Mouse (Mus musculus) liver, embryonic 11.5 days (tissue): ENCODE results near the gene Cry2. TPM values are rescaled to one million over a fixed set of nuclear protein-coding genes. Genes with fewer than 3 reads are reported as not detected.

ENCODE experiments used
- ATAC-seq: fragments of 200-750 bp; cut with Nextera tagmentation; replicated peaks from 2 replicates; pipeline ENCODE4 v1.8.0; 2017; ENCODE audit warnings: moderate number of reproducible peaks, mild to moderate bottlenecking, moderate TSS enrichment, moderate library complexity; ENCODE audit not compliant: low FRiP score
- DNase-seq: peaks from one replicate; pipeline ENCODE4 v3.0.0-alpha.2; 2017; ENCODE audit warnings: low spot score
- H3K27ac ChIP-seq: fragments of 300-500 bp; sonication (generic); 2 replicates; pipeline ENCODE4 v1.5.1; 2014; ENCODE audit warnings: mild to moderate bottlenecking, low read depth, low read length, control low read depth
- H3K27me3 ChIP-seq: fragments of 300-500 bp; sonication (generic); replicated peaks from 2 replicates; pipeline ENCODE4 v1.6.1; 2014; ENCODE audit warnings: low read length, mixed read lengths; ENCODE audit not compliant: control insufficient read depth, insufficient read depth
- H3K36me3 ChIP-seq: fragments of 300-500 bp; sonication (generic); 2 replicates; pipeline ENCODE4 v1.6.1; 2014; ENCODE audit warnings: mild to moderate bottlenecking, low read length, moderate library complexity, mixed read lengths; ENCODE audit not compliant: control insufficient read depth, insufficient read depth
- H3K4me1 ChIP-seq: fragments of 300-500 bp; sonication (generic); replicated peaks from 2 replicates; pipeline ENCODE4 v1.6.1; 2014; ENCODE audit warnings: low read length, mixed read lengths; ENCODE audit not compliant: control insufficient read depth, insufficient read depth
- H3K4me2 ChIP-seq: fragments of 300-500 bp; sonication (generic); 2 replicates; pipeline ENCODE4 v1.6.1; 2014; ENCODE audit warnings: mild to moderate bottlenecking, control low read depth, moderate library complexity
- H3K4me3 ChIP-seq: fragments of 300-500 bp; sonication (generic); 2 replicates; pipeline ENCODE4 v1.5.1; 2014; ENCODE audit warnings: low read depth, low read length, control low read depth
- H3K9ac ChIP-seq: fragments of 300-500 bp; sonication (generic); 2 replicates; pipeline ENCODE4 v1.6.1; 2014; ENCODE audit warnings: low read depth, low read length, control low read depth
- H3K9me3 ChIP-seq: fragments of 300-500 bp; sonication (generic); 2 replicates; pipeline ENCODE4 v1.6.1; 2016; ENCODE audit warnings: low read length, inconsistent platforms, mixed read lengths; ENCODE audit not compliant: control insufficient read depth
- WGBS: fragments of 180-500 bp; shearing (Covaris S2); extraction: QIAGEN DNeasy Blood & Tissue Kit; methylation state at CpG from one replicate; pipeline ENCODE4 v1.1.7; 2014; 5-methylcytosine and 5-hydroxymethylcytosine counted together
- microRNA-seq: library from miRNA; unstranded; fragments of <30 nt; microRNA quantifications from one replicate; pipeline ENCODE4, GENCODE M21; 2017; ENCODE audit warnings: borderline number of aligned reads
- polyA plus RNA-seq: library from polyadenylated mRNA; unstranded; fragments of >200 nt; fragmentation: Nextera tagmentation; extraction: Ambion mirVana; gene quantifications from 2 replicates; pipeline ENCODE4 v1.2.1, GENCODE M21; 2014

The Cry2 gene
- polyA plus RNA-seq, 1 experiment from 2014 or later: 22.5 TPM

- Histone ChIP-seq H3K4me1 (no peaks in the 10 kb centered on the region), H3K36me3 (peaks cover 10% of the 10 kb centered on the region; the same call in 1 of the 2 replicates), H3K9me3 (no peaks in the 10 kb centered on the region), H3K4me3 (no peak overlapping the region), H3K9ac (no peak overlapping the region), H3K27me3 (no peaks in the 10 kb centered on the region), H3K27ac (no peak overlapping the region; the same call in 1 of the 2 replicates), H3K4me2 (no peak overlapping the region)
- no peak for DNase-seq
- 63% methylated on average over 6 of the region's 6 CpGs for WGBS
- ATAC-seq: no peak
Measured at GRCm38 (mm10) chr2:92354224-92354623, 79.6 kb downstream of the Cry2 start.

Small RNA genes lying within 50 kb of the gene (microRNA-seq; reads per million reads assigned to microRNA genes)
- gene Mir7000: not detected

Other genes with a start within 250 kb of the Cry2 start
- gene Pex16, start 59.4 kb downstream of the Cry2 start, polyA plus RNA-seq: 26.3 and 29.3 TPM in 2 replicates
- 4.2 and 5.4 TPM in 2 replicates for gene Large2, start 59.2 kb downstream of the Cry2 start, polyA plus RNA-seq
- 0.81 and 1.7 TPM in 2 replicates for gene 1700029I15Rik, start 51.5 kb downstream of the Cry2 start, polyA plus RNA-seq
- 4.9 and 6.3 TPM in 2 replicates for gene Mapk8ip1, start 32.8 kb downstream of the Cry2 start, polyA plus RNA-seq
- 26.8 and 27.4 TPM in 2 replicates for gene Slc35c1, start 26.5 kb upstream of the Cry2 start, polyA plus RNA-seq
- gene Chst1, start 165.7 kb upstream of the Cry2 start, polyA plus RNA-seq: 1.1 TPM in 2 replicates